Mouse (Mus musculus): ENCODE data around the gene Rab5if. TPM values are rescaled to one million over a fixed set of nuclear protein-coding genes. Genes with fewer than 3 reads are reported as not detected.

The Rab5if gene
- polyA plus RNA-seq, 1 experiment: 113 TPM

DNA sequence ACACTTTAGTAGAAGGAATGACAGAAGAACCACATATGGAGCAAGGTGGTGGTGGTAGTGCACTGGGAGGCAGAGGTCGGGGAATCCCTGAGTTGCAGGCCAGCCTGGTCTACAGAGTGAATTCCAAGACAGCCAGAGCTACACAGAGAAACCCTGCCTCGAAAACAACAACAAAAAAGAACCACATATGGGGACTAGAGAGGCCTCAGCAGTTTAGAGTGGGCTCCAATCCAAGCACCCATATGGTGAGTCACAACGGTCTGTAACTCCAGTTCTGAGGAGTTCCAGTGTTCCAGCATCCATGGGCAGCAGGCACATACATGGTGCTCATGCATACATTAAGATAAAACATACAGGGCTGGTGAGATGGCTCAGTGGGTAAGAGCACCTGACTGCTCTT is 1.6 kb downstream of the Rab5if start:
- DNase-seq: no peak
- Histone ChIP-seq H3K27me3 (ENCODE audit: control insufficient read depth, insufficient read depth, low read length) (no peaks in the 10 kb centered on the region), H3K4me1 (replicated peaks; ENCODE audit: control insufficient read depth, insufficient read depth, low read length) (peaks cover 8% of the 10 kb centered on the region), H3K27ac (ENCODE audit: control insufficient read depth, insufficient read depth, low read length) (no peak overlapping the region), H3K4me3 (ENCODE audit: control insufficient read depth, insufficient read depth, low read length) (no peak overlapping the region), H3K36me3 (ENCODE audit: control insufficient read depth, insufficient read depth, low read length) (peaks cover 13% of the 10 kb centered on the region)
- 80% methylated on average over 3 of the region's 3 CpGs for WGBS
- TF ChIP-seq CTCF (IDR thresholded peaks at IDR 0.05; ENCODE audit: borderline replicate concordance, control insufficient read depth, extremely low read depth, insufficient read depth, low read length, poor library complexity) (no peak), POLR2A (IDR thresholded peaks at IDR 0.05; ENCODE audit: control insufficient read depth, extremely low read depth, insufficient read depth, low read length, poor library complexity) (no peak)

- Histone ChIP-seq H3K27me3 (ENCODE audit: control insufficient read depth, insufficient read depth, low read length) (no peaks in the 10 kb centered on the region), H3K4me3 (ENCODE audit: control insufficient read depth, insufficient read depth, low read length) (no peak overlapping the region), H3K27ac (ENCODE audit: control insufficient read depth, insufficient read depth, low read length) (no peak overlapping the region), H3K4me1 (replicated peaks; ENCODE audit: control insufficient read depth, insufficient read depth, low read length) (peaks cover 8% of the 10 kb centered on the region), H3K36me3 (ENCODE audit: control insufficient read depth, insufficient read depth, low read length) (peaks cover 49% of the 10 kb centered on the region)
- DNase-seq: no peak
- 95% methylated on average over 8 of the region's 8 CpGs for WGBS
- TF ChIP-seq POLR2A (IDR thresholded peaks at IDR 0.05; ENCODE audit: control insufficient read depth, extremely low read depth, insufficient read depth, low read length, poor library complexity): no peak
- TF ChIP-seq CTCF (IDR thresholded peaks at IDR 0.05; ENCODE audit: borderline replicate concordance, control insufficient read depth, extremely low read depth, insufficient read depth, low read length, poor library complexity): no peak
Observed at GRCm38 (mm10) chr2:156868994-156869393, 6.1 kb downstream of the Rab5if start.

DNA sequence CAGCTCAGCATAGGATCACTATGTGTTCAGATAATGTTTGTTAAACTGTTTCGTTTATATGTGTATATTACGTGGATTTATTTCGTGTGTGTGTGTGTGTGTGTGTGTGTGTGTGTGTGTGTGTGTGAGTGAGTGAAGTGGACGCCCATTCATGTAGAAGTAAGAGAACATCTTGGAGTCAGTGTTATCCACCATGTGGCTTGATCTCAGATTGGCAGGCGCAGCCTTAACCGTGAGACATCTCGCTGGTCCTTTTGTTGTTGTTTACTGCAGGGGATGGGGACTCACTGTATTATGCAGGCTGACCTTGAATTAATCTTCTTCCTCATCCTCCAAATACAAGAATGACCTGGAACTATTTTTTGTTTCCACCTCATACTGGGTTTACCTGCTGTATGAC is 6.6 kb downstream of the Rab5if start:
- no peak overlapping the region for H3K27ac ChIP-seq (ENCODE audit: control insufficient read depth, insufficient read depth, low read length)
- 94% methylated on average over 7 of the region's 7 CpGs for WGBS
- peaks cover 4% of the 10 kb centered on the region for H3K4me1 ChIP-seq (replicated peaks; ENCODE audit: control insufficient read depth, insufficient read depth, low read length)
- peaks cover 54% of the 10 kb centered on the region for H3K36me3 ChIP-seq (ENCODE audit: control insufficient read depth, insufficient read depth, low read length)
- H3K27me3 ChIP-seq (ENCODE audit: control insufficient read depth, insufficient read depth, low read length): no peaks in the 10 kb centered on the region
- TF ChIP-seq POLR2A (IDR thresholded peaks at IDR 0.05; ENCODE audit: control insufficient read depth, extremely low read depth, insufficient read depth, low read length, poor library complexity) (no peak), CTCF (IDR thresholded peaks at IDR 0.05; ENCODE audit: borderline replicate concordance, control insufficient read depth, extremely low read depth, insufficient read depth, low read length, poor library complexity) (no peak)
- no peak for DNase-seq
- no peak overlapping the region for H3K4me3 ChIP-seq (ENCODE audit: control insufficient read depth, insufficient read depth, low read length)

DNA sequence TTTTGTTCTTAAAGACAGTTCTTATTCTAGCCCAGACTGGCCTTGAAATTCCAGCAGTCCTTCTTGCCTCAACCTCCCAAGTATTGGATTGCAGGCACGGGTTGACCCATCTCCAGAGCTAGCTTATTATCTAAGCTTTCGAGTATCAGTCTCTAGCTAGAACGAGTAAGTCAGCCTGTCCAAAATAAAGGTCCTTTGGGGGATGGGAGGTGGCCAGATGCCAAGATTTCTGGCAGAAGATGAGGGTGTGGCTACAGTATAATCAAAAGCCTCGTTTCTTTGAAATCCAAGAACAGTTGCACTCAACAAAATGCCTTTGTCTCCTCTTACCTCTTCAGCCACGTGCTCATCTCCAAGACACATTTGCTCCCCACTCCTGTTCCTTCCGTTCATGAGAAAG is 7.6 kb downstream of the Rab5if start:
- 56% methylated on average over 6 of the region's 6 CpGs for WGBS
- DNase-seq: no peak
- Histone ChIP-seq H3K27ac (ENCODE audit: control insufficient read depth, insufficient read depth, low read length) (no peak overlapping the region), H3K4me1 (replicated peaks; ENCODE audit: control insufficient read depth, insufficient read depth, low read length) (0 out of 2 replicates have a peak, but pooled peaks cover 3% of the 10 kb centered on the region), H3K27me3 (ENCODE audit: control insufficient read depth, insufficient read depth, low read length) (no peaks in the 10 kb centered on the region), H3K4me3 (ENCODE audit: control insufficient read depth, insufficient read depth, low read length) (no peak overlapping the region), H3K36me3 (ENCODE audit: control insufficient read depth, insufficient read depth, low read length) (peaks cover 64% of the 10 kb centered on the region)
- no peak for TF ChIP-seq POLR2A (IDR thresholded peaks at IDR 0.05; ENCODE audit: control insufficient read depth, extremely low read depth, insufficient read depth, low read length, poor library complexity)
- no peak for TF ChIP-seq CTCF (IDR thresholded peaks at IDR 0.05; ENCODE audit: borderline replicate concordance, control insufficient read depth, extremely low read depth, insufficient read depth, low read length, poor library complexity)

GRCm38 (mm10) chr2:156873629-156874028 is 10.7 kb downstream of the Rab5if start:
- no peak overlapping the region for H3K27ac ChIP-seq (ENCODE audit: control insufficient read depth, insufficient read depth, low read length)
- peaks cover 18% of the 10 kb centered on the region for H3K4me1 ChIP-seq (replicated peaks; ENCODE audit: control insufficient read depth, insufficient read depth, low read length)
- no peak overlapping the region for H3K4me3 ChIP-seq (ENCODE audit: control insufficient read depth, insufficient read depth, low read length)
- no peak for TF ChIP-seq CTCF (IDR thresholded peaks at IDR 0.05; ENCODE audit: borderline replicate concordance, control insufficient read depth, extremely low read depth, insufficient read depth, low read length, poor library complexity)
- no peak for TF ChIP-seq POLR2A (IDR thresholded peaks at IDR 0.05; ENCODE audit: control insufficient read depth, extremely low read depth, insufficient read depth, low read length, poor library complexity)
- WGBS: 21% methylated on average over 5 of the region's 5 CpGs
- H3K36me3 ChIP-seq (ENCODE audit: control insufficient read depth, insufficient read depth, low read length): peaks cover 90% of the 10 kb centered on the region
- no peaks in the 10 kb centered on the region for H3K27me3 ChIP-seq (ENCODE audit: control insufficient read depth, insufficient read depth, low read length)
- peak; percentile 65 for DNase-seq

DNA sequence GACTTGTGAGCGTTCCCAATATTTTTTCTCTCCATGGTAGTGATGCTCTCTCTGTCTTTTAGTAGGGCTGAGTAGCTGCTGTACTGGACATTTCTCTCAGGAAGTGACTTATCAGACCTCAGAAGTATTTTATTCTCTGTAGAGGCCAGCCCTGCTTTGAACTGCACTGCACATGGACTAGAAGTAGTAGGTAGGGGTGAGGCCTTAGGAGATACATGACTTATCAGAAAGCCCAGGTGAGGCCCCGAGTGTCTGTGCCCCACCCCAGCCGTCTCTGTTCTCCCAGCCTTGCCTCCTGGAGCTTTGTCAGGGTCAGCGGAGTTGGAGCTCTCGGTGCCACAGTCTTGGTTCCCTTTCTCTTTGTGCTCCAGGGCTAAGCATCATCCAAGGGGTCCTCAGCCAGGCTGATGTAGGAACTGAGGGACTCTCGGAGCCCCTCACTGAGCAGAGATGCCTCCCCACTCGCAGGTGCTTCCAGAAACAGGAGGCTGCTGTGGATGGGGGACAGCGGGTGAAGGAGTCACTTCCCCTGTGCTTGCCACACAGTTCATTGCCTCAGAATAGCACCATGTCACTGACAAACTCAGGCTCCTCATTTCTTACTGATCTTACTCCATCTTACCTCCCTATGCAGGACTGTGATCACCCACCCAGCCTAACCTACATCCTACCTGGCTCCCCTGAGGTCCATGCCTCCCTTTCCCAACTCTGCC is 11.3 kb downstream of the Rab5if start:
- no peak overlapping the region for H3K27ac ChIP-seq (ENCODE audit: control insufficient read depth, insufficient read depth, low read length)
- H3K27me3 ChIP-seq (ENCODE audit: control insufficient read depth, insufficient read depth, low read length): no peaks in the 10 kb centered on the region
- 85% methylated on average over 8 of the region's 8 CpGs for WGBS
- H3K4me1 ChIP-seq (replicated peaks; ENCODE audit: control insufficient read depth, insufficient read depth, low read length): peaks cover 24% of the 10 kb centered on the region
- H3K4me3 ChIP-seq (ENCODE audit: control insufficient read depth, insufficient read depth, low read length): no peak overlapping the region
- no peak for DNase-seq
- no peak for TF ChIP-seq POLR2A (IDR thresholded peaks at IDR 0.05; ENCODE audit: control insufficient read depth, extremely low read depth, insufficient read depth, low read length, poor library complexity)
- TF ChIP-seq CTCF (IDR thresholded peaks at IDR 0.05; ENCODE audit: borderline replicate concordance, control insufficient read depth, extremely low read depth, insufficient read depth, low read length, poor library complexity): no peak
- peaks cover 90% of the 10 kb centered on the region for H3K36me3 ChIP-seq (ENCODE audit: control insufficient read depth, insufficient read depth, low read length)
